Mouse (Mus musculus) embryo, embryonic 10.5 days (tissue): ENCODE results near the gene Polr1d.

Source experiments
- DNase-seq: peaks from one replicate; pipeline ENCODE4 v3.0.0-alpha.2; 2015; ENCODE audit warnings: low spot score

The Polr1d gene

DNA sequence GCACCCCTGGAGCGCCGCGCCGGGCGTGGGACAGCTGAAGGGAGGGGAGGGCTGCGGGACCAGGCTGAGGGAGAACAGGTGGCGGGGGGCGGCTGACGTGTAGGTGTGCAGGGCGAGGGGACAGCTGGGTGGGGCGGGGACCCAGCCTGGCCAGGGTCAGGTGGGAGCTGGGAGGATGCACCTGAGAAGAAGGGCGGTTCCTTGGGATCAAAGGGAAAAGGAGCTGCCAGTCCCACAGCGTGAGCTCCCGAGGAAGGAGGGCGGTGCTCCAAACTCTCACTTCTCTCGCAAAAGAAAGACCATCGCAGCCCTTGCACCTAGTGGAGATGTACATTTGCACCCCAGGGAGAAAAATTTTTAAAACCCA is at the start of gene Polr1d:
Polr1d (plus strand) TSS at position 252 of the 367 bp plus-strand sequence.
- DNase-seq, result no peak

DNA sequence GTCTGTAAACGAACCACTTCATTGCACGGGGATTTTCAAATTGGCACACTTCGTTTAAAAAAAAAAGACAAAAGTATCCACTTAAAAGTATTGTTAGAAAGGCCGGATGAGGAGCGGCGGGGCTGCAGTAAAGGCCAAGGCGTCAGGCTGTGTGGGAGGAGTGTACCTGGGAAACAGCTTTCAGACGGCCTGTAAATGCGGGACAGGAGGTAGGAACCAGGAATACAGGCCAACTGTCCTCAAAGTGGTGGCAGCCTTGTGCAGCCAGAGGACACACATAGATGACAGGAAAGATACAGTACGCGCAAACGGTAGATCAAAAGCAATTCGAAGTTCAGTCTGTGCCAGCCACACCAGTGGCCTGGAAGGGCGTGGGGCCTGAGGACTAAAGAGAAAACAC is 45.6 kb upstream of the Polr1d start:
- no peak for DNase-seq

DNA sequence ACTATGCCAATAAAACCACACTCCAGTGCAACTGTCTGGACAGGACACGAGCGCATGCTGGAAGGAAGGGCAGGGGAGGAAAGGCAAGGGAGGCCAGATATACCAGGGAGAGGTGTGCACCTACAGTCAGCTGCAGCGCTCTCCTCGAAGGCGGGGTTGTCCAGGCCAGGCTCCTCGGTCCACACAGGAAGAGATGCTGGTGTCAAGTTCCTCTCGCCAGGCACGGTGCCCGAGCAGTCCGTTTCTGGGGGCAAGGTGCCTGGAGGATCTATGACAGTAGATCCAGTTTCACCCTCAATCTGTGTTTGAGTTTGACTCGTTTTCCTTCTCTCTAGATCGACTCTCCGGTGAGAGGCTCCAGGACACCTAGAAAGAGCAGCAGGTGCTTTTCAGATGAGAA is 43.7 kb upstream of the Polr1d start:
- DNase-seq, result no peak

DNA sequence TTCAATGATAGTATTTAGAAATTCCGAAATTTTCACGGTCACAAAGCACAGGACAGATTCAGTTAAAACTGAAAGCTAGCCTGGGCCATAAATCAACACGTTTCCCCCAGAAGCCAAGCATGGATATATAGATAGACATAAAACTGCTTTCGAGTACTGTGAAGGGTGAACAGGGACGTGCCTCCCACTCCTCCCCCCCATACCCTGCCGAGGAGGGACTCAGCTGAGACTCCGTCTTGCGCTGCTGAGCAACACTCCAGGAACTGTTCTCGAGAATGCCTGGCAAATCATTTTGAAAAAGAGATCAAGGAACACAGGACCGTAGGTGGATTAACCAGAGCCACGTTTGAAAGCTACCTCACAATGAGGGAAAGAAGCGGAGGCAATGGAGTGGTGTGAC is 42.6 kb upstream of the Polr1d start:
- DNase-seq, result no peak

- no peak for DNase-seq
Observed at GRCm38 (mm10) chr5:147035301-147035700, 41.5 kb upstream of the Polr1d start.

DNA sequence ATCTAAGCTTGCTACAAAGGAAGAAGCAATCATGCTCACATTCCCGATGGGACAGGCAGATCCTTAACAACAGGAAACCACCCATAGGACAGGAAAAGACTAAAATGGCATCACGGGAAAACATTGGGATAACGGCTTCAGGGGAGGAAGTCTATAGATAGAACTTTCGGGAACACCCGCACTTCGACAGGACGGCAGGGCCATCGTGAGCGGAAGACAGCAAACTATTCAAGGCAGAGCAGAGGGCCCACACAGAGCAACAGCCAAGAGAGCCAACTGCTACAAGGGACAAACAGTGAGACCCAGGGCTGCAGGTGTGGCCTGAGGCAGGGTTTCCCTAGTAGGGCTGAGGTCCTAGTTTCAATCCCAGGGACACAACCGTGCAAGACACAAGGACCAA is 40.8 kb upstream of the Polr1d start:
- no peak for DNase-seq

DNA sequence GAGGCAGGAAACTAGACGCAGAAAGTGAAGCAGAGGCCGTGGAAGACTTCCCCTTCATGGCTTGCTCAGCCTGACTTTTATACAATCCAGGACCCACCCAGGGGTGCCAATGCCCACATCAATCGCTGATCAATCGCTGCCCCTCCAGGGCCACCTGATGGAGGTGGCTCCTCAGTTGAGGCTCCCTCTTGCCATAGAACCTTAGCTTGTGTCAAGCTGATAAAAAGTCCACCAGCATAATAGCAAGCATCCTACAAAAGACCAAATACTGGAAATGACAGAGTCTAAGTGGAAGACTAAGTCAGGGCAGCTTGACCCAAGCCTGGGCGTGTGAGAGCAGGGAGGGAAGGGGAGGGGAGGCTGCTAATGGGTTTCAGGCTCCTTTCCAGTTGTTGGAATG is 40.2 kb upstream of the Polr1d start:
- no peak for DNase-seq

DNA sequence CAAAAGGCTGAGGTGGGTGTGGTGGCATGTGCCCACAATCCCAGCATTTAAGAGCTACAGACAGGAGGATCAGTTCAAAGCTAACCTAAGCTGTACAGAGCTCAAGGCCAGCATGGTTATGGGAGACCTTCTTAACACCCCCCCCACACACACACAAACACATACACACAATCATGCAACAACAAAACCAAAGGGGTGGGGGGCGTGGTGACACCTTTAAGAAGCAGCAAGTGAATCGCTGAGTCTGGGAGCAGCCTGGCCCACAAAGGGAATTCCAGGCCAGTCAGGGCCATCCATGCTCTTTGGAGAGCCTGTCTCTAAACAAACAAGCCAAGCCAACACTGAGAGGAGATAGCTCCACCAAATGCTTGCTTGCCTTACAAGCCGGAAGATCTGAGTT is 39.2 kb upstream of the Polr1d start:
- DNase-seq, result no peak

GRCm38 (mm10) chr5:147039394-147039793 is 37.5 kb upstream of the Polr1d start:
- DNase-seq, result no peak

GRCm38 (mm10) chr5:147041965-147042937 is 34.6 kb upstream of the Polr1d start:
- peak; percentile 36 for DNase-seq

DNA sequence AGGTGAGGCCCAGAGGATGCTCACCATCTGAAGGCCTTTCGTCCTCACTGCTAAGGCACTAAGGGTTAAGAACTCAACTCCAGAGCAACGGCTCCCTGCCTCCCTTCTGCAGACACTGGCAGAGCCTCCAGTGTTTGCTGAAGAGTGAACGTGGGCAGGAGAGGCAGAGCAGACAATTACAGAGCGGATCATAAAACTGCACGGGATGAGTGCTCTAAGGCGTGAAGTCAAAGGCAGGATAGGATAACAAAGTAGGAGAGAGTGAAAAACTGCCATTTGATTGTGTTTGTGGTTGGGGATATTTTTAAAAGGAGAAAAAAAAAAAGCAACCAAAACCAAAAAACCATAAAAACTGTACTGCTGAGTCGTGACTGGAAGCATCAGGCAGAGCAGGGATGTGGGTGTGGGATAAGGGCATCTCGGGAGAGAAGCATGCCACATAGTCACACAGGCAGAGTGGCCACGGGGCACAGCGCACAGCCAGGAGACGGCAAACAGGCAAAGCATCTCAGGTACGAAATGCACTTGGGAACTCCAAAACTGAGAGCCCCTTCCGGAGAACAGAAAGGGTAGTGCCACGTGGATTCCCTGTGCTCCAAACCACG is 33.5 kb upstream of the Polr1d start:
- DNase-seq, result no peak

DNA sequence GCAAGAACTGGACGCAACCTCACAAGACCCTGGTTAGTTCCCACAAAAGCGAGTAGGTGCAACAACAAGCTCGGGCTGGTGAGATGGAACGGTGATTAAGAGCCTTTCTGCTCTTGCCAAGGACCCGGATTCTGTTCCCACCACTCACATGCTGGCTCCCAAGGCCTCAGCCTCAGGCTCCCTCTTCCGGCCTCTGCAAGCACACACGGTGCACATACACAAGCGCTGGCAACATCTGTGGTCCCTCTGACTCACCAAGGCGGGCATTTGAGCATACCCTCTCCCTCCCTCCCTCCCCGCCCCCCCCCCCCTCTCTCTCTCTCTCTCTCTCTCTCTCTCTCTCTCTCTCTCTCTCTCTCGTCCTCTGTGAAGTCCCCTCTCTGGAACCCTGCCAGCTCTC is 31.5 kb upstream of the Polr1d start:
- DNase-seq, result no peak

DNA sequence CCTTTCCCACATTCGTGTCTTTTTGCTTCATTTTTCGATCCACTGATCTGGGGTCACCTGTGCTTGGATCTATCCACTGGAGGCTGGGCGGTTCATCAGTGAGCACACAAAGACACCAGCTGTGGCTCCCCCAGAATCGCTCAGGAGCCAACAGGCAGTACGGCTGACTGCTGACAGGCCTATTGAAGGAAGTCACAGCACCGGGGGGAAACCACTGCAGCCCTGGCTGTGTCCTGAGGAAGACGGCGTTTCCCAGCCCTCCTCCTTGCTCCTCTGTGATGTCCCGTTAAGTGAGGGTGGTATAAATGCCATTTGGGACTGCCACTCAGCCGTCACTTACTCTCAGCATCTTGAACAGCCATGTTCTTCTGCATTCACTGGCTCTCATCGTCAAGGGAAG is 30.9 kb upstream of the Polr1d start:
- DNase-seq, result no peak

DNA sequence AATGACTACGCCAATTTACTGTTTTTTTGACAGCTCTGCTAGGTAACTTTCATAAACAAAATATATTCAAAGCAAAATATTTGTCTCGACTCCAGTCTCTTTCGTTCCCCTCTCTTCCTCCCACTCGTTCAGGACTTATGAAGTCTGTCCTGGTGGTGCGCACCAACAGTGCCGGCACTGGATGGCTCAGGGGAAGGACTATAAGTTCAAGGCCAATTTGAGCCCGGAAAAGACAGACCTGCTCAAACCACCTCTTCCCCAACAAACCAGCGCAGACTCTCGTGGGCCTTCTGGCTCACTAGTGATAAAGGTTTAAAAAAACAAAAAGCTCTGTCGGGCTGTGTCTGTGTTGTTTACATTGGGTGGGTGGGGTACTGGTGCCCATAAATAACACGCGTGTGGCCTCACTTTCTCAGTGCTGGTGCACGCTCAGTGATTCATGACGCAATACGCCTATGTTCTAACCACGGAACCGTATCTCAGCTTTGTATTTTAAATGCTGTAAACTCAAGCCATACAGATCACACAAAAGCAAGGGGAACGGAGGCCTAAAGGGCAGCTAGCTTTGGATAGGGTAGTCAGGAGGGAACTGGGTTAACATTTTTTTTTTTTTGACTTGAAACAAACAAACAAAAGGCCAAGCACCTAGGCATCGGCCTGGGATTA is 27.2 kb upstream of the Polr1d start:
- no peak for DNase-seq

DNA sequence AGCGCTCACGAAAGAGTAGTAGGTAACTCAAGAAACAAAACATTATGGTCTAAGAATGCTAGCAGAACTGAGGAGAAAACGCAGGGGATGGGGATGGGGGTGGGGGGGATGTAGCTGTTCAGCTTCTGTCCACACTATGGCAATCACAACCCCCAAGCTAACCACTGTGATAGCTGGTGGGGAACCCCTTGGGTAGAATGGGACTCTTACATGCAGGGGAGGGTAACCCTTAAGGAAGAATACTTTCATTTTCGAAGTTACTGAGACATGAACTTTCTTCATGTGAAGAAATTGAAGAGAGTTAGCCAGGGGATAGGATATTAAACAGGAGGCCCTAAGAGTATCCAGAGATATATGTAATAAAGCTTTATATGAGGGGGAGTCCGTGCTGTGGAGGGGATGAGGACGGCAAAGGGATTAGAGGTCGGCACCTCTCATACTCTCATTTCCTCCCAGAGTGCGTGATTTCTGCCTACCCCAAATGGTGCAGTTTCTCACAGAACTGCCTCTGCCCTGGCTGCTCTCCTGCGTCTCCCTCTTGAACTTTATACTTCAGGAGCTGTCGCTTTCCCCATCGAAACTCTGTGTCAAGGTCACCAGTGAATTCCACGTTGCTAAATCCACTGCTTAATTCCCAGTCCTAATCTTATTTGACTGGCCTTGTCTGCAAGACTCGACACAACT is 25.9 kb upstream of the Polr1d start:
- DNase-seq, result no peak

DNA sequence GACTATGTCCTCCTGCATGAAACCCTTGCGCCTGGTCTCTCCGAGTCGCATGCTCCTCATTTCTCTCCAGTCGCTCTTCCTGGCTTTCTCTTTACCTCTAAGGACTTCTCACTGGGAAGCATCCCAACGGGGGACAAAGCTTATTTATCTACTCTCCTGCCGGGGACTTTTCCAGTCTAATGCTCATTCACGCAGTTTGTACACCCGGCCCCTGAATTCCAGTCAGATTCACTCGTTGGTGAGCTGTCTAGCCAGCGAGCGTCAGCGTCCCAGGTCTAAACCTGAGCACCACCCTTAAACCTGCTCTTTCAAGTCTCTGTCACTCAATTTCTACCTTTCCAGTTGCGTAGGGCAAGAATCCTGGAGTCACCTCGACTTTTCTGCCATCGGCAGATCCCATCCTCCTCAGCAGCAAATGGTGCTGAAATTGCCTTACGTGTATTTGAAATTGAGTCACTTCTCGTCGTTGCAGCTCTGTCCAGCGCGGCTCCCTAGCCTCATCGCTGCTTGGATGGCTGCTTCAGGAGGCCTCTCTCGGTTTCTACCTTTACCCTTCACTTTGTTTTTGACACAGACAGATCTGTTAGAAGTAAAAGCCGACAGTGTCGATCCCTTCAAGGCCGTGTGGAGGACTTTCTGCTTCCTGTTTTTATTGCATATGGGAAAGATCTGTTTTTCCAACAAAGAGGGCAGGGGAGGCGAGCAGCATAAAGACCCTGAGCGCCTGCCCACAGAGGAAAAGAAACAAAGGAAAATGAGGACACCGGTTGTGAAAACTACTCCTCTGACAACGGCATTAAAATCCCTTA is 25.1 kb upstream of the Polr1d start:
- DNase-seq, result no peak

DNA sequence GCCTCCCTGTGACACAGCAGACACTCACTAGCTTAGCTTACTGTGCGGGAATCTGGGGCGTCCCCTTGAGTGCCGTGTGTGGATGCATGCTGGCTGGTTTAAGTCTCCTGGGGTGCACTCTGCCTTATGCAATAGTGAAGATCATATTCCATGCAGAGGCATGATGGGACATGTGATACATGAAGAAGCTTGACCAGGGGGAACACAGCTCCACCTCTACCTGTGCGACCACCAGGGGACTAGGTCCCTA is 24.6 kb upstream of the Polr1d start:
- no peak for DNase-seq

DNA sequence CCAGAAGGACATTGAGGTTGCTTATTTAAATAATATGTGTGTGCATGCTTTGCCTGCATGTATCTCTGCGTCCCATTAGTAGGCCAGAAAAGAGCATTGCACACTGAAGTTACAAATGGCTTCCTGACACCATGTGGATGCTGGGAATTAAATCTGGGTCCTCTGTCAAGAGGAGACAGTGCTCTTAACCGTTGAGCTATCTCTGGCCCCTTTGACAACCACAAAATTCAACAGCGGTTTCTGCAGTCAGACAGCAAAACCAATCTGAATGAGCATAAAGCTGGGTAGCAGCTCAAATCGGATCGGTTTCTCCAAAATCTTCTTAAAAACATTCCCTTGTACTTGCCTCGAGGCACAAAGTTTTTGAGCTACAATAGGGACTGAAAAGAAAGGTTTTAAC is 23.8 kb upstream of the Polr1d start:
- DNase-seq, result no peak

DNA sequence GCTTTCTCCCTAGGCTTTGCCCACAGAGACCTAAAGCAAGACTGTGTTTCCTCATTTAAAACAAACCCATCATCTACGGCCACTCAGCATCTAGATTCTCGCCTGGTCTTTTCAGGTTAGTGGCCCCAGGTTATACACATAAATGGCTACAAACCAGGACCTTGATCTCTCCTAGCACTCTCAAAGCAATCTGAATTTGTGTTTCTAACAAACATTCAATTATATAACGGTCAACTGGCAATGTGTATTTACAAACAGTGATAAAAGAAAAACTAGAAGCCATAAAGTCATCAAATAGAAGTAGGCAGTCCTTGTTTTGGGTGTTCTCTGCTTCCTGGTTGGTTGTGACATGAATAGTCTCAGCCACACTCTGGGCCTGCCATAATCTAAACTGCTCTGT is 23.4 kb upstream of the Polr1d start:
- DNase-seq, result no peak

GRCm38 (mm10) chr5:147054328-147054727 is 22.5 kb upstream of the Polr1d start:
- DNase-seq, result no peak

- DNase-seq, result no peak
Observed at GRCm38 (mm10) chr5:147054747-147055270, 22.0 kb upstream of the Polr1d start.
